Mouse (Mus musculus) kidney, embryonic 15.5 days (tissue): ENCODE measurements around the gene Colec11. TPM values are rescaled to one million over a fixed set of nuclear protein-coding genes. Genes with fewer than 3 reads are reported as not detected.

Experiments used
- ATAC-seq: fragments of 200-750 bp; cut with Nextera tagmentation; replicated peaks from 2 replicates; pipeline ENCODE4 v1.8.0; 2017; ENCODE audit warnings: moderate TSS enrichment; ENCODE audit not compliant: low FRiP score
- H3K27ac ChIP-seq: fragments of 300-500 bp; sonication (generic); 2 replicates; pipeline ENCODE4 v1.5.1; 2015; ENCODE audit warnings: mild to moderate bottlenecking, inconsistent platforms
- H3K27me3 ChIP-seq: fragments of 300-500 bp; sonication (generic); 2 replicates; pipeline ENCODE4 v1.6.1; 2015; ENCODE audit warnings: inconsistent platforms
- H3K36me3 ChIP-seq: fragments of 300-500 bp; sonication (generic); 2 replicates; pipeline ENCODE4 v1.6.1; 2015; ENCODE audit warnings: inconsistent platforms
- H3K4me1 ChIP-seq: fragments of 300-500 bp; sonication (generic); 2 replicates; pipeline ENCODE4 v1.6.1; 2015; ENCODE audit warnings: inconsistent platforms
- H3K4me2 ChIP-seq: fragments of 300-500 bp; sonication (generic); 2 replicates; pipeline ENCODE4 v1.6.1; 2015; ENCODE audit warnings: moderate library complexity, mild to moderate bottlenecking, inconsistent platforms
- H3K4me3 ChIP-seq: fragments of 300-500 bp; sonication (generic); replicated peaks from 2 replicates; pipeline ENCODE4 v1.5.1; 2015; ENCODE audit warnings: mild to moderate bottlenecking, inconsistent platforms
- H3K9ac ChIP-seq: fragments of 300-500 bp; sonication (generic); 2 replicates; pipeline ENCODE4 v1.6.1; 2015; ENCODE audit warnings: mild to moderate bottlenecking, inconsistent platforms
- H3K9me3 ChIP-seq: fragments of 300-500 bp; sonication (generic); replicated peaks from 2 replicates; pipeline ENCODE4 v1.6.1; 2016; ENCODE audit warnings: inconsistent platforms
- WGBS: fragments of 180-500 bp; shearing (Covaris S2); methylation state at CpG from one replicate; pipeline ENCODE4 v1.1.7; 2015; ENCODE audit warnings: mixed read lengths; 5-methylcytosine and 5-hydroxymethylcytosine counted together
- polyA plus RNA-seq: library from polyadenylated mRNA; unstranded; fragments of >200 nt; fragmentation: Nextera tagmentation; extraction: Ambion mirVana; gene quantifications from 2 replicates; pipeline ENCODE4 v1.2.1, GENCODE M21; 2015

The Colec11 gene
- polyA plus RNA-seq, result 3.3 and 4.8 TPM in 2 replicates

- Histone ChIP-seq H3K27ac (peak within 1 kb of the TSS; percentile 19), H3K9ac (no peak within 1 kb of the TSS), H3K4me3 (no peak within 1 kb of the TSS), H3K4me1 (peaks cover 25% of the 10 kb centered on the region), H3K36me3 (peaks cover 4% of the 10 kb centered on the region), H3K4me2 (no peak within 1 kb of the TSS), H3K9me3 (no peaks in the 10 kb centered on the region), H3K27me3 (no peaks in the 10 kb centered on the region)
- ATAC-seq, result no peak; the same call in 1 of the 2 replicates
- WGBS, result 38% methylated on average over 5 of the region's 5 CpGs
Observed at GRCm38 (mm10) chr12:28623195-28623594, at the start of gene Colec11. Colec11 (minus strand) TSS chr12:28623377.

GRCm38 (mm10) chr12:28667287-28667686 lies 44.1 kb upstream of the Colec11 start:
- no peak overlapping the region for H3K27ac ChIP-seq
- H3K4me3 ChIP-seq, result no peak overlapping the region
- no peak overlapping the region for H3K9ac ChIP-seq
- no peak overlapping the region for H3K4me2 ChIP-seq
- ATAC-seq, result no peak
- H3K4me1 ChIP-seq, result peaks cover 16% of the 10 kb centered on the region
- H3K36me3 ChIP-seq, result no peaks in the 10 kb centered on the region
- H3K27me3 ChIP-seq, result no peaks in the 10 kb centered on the region
- no peaks in the 10 kb centered on the region for H3K9me3 ChIP-seq
- WGBS, result 28% methylated on average over 8 of the region's 8 CpGs

GRCm38 (mm10) chr12:28666734-28667133 lies 43.6 kb upstream of the Colec11 start:
- ATAC-seq, result no peak
- no peak overlapping the region for H3K4me3 ChIP-seq

GRCm38 (mm10) chr12:28662628-28663027 lies 39.5 kb upstream of the Colec11 start:
- Histone ChIP-seq H3K9me3 (no peaks in the 10 kb centered on the region), H3K27ac (no peak overlapping the region), H3K4me2 (no peak overlapping the region), H3K27me3 (no peaks in the 10 kb centered on the region), H3K36me3 (peaks cover 37% of the 10 kb centered on the region), H3K4me1 (peaks cover 8% of the 10 kb centered on the region; the same call in 1 of the 2 replicates), H3K9ac (no peak overlapping the region), H3K4me3 (no peak overlapping the region)
- no peak for ATAC-seq
- WGBS, result 88% methylated on average over 4 of the region's 4 CpGs

More at GRCm38 (mm10) chr12:28666734-28667133, 43.6 kb upstream of the Colec11 start:
- Histone ChIP-seq H3K4me1 (peaks cover 13% of the 10 kb centered on the region), H3K9me3 (no peaks in the 10 kb centered on the region), H3K4me2 (no peak overlapping the region), H3K27me3 (no peaks in the 10 kb centered on the region), H3K27ac (no peak overlapping the region), H3K9ac (no peak overlapping the region), H3K36me3 (no peaks in the 10 kb centered on the region)
- 68% methylated on average over 4 of the region's 4 CpGs for WGBS

DNA sequence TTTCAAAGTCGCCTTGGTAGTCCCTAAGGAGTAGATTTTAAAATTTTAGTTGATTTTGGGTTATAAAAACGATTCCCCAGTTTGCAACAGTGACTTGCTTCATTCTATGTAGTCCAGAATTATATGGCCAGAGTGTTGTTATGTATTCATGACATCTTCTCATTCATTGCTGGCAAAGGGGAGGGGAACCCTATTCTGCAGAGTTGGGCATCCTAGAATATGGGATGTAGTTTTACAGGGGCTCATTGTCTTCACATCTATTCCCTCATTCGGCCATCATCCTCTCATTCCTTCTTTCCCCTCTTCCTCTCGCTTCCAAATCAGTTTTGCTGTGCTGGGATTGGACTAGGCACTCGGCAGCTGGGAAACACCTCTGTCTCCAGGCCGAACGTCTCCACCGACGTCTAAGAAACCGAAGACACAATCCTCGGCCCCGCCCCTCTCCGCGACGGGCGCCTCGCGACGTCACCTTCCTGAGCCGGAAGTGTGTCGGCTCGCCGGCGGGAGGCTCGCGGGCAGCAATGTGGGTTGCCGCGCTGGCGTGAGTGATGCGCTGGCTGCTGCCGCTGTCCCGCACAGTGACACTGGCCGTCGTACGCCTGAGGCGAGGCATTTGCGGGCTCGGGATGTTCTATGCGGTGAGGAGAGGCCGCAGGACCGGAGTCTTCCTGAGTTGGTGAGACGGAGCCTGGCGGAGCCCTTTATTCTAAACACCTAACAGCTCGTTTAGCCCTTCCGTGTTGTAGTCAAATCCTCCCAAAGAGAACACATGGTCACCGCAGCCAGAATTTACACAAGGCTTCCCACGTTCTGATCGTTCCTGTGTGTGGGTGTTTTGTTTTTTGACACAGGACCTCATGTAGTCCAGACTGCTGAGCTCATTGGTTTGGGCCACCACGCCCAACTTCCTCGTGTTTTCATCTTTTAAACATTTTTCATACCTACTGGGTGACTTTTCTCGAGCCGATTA lies 26.2 kb upstream of the Colec11 start, which contains the start of gene Rnaseh1:
Rnaseh1 (plus strand) TSS at position 462 of the 970 bp plus-strand sequence.
- no peaks in the 10 kb centered on the region for H3K9me3 ChIP-seq
- H3K4me2 ChIP-seq, result peak within 1 kb of the TSS; percentile 69
- peaks cover 20% of the 10 kb centered on the region for H3K36me3 ChIP-seq
- H3K4me1 ChIP-seq, result peaks cover 10% of the 10 kb centered on the region
- peak; percentile 96 for ATAC-seq
- H3K27me3 ChIP-seq, result 0 out of 2 replicates have a peak, but pooled peaks cover 7% of the 10 kb centered on the region
- H3K4me3 ChIP-seq, result peak within 1 kb of the TSS; percentile 60
- peak within 1 kb of the TSS; percentile 64; the same call in 1 of the 2 replicates for H3K27ac ChIP-seq
- 2% methylated on average over 52 of the region's 52 CpGs for WGBS
- H3K9ac ChIP-seq, result peak within 1 kb of the TSS; percentile 51

DNA sequence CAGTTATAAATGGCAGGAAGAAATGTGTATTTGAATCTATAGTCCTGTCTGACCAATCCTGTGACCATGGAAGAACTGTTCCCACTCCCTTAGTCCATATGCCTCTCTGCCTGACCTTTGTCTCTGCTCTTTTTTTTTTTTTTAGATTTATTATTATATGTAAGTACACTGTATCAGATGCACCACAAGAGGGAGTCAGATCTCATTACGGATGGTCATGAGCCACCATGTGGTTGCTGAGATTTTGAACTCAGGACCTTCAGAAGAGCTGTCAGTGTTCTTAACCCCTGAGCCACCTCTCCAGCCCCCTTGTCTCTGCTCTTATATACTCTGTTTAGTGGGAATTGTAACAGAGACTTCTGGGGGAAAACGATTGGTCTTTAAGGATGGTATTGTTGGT lies 15.6 kb upstream of the Colec11 start:
- 72% methylated on average over 2 of the region's 2 CpGs for WGBS
- no peak overlapping the region for H3K4me2 ChIP-seq

DNA sequence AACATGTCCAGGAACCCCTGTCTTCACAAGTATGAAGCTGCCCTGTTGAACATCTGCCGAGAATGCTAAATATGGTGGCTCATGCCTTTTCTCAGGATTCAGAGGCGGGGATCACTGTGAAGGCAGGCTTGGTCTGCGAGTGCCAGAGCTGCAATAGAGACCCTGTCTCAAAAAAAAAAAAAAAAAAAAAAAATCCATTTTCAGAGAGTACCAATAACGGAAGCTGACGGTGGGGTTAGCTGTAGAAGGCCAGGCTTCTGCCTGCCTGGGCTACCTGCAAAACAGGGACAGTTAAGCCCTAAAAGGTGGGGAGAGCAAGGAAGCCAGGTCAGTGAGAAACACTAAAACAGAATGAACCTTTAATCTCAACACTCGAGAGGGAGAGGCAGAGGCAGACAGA lies 13.4 kb upstream of the Colec11 start:
- Histone ChIP-seq H3K4me1 (peaks cover 18% of the 10 kb centered on the region), H3K4me3 (peak overlapping the region; percentile 88), H3K9me3 (no peaks in the 10 kb centered on the region), H3K36me3 (peaks cover 33% of the 10 kb centered on the region), H3K4me2 (peak overlapping the region; percentile 71), H3K9ac (no peak overlapping the region), H3K27ac (no peak overlapping the region), H3K27me3 (no peaks in the 10 kb centered on the region)
- WGBS, result 92% methylated on average over 6 of the region's 6 CpGs
- ATAC-seq, result no peak

More for the DNA sequence above, 15.6 kb upstream of the Colec11 start:
- no peak overlapping the region for H3K9ac ChIP-seq
- H3K4me1 ChIP-seq, result peaks cover 10% of the 10 kb centered on the region
- no peak for ATAC-seq
- no peaks in the 10 kb centered on the region for H3K9me3 ChIP-seq
- H3K36me3 ChIP-seq, result peaks cover 10% of the 10 kb centered on the region
- no peak overlapping the region for H3K4me3 ChIP-seq
- H3K27ac ChIP-seq, result no peak overlapping the region
- peaks cover 14% of the 10 kb centered on the region; the same call in 1 of the 2 replicates for H3K27me3 ChIP-seq

GRCm38 (mm10) chr12:28635535-28636476 lies 12.6 kb upstream of the Colec11 start, which contains the start of gene Rps7:
Rps7 (minus strand) TSS chr12:28635953.
- peak within 1 kb of the TSS; percentile 88 for H3K4me3 ChIP-seq
- WGBS, result 6% methylated on average over 69 of the region's 69 CpGs
- peak within 1 kb of the TSS; percentile 71 for H3K4me2 ChIP-seq
- H3K4me1 ChIP-seq, result peaks cover 18% of the 10 kb centered on the region
- peaks cover 40% of the 10 kb centered on the region for H3K36me3 ChIP-seq
- H3K9me3 ChIP-seq, result no peaks in the 10 kb centered on the region
- peak; percentile 97 for ATAC-seq
- peak within 1 kb of the TSS; percentile 98 for H3K9ac ChIP-seq
- H3K27me3 ChIP-seq, result no peaks in the 10 kb centered on the region
- H3K27ac ChIP-seq, result peak within 1 kb of the TSS; percentile 89

DNA sequence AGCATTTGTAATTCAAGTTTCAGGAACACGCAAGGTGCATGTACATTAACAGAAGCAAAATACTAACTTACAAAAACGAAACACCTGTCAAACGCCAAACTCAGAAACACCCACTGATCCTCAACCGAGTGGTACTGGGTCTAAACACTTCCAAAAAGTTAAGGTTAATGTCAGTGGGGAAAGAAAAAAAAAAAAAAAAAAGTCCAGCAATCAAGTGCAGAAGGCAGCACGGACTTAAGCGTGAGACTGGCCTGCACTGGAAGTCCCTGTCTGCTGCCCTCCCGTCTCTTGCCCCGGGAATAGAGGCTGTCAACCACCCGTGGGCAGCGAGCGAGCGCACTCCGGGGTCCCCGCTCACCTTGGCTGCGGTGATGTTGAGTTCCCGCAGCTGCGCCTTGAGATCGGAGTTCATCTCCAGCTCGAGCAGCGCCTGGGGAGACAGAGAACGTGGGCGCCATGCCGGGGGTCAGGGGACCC lies 11.9 kb upstream of the Colec11 start:
- no peaks in the 10 kb centered on the region for H3K9me3 ChIP-seq
- ATAC-seq, result peak; percentile 35; the same call in 1 of the 2 replicates

GRCm38 (mm10) chr12:28628436-28628835 lies 5.3 kb upstream of the Colec11 start:
- H3K4me1 ChIP-seq, result peaks cover 4% of the 10 kb centered on the region
- H3K9ac ChIP-seq, result no peak overlapping the region
- no peaks in the 10 kb centered on the region for H3K27me3 ChIP-seq
- no peak overlapping the region for H3K4me2 ChIP-seq
- no peaks in the 10 kb centered on the region for H3K9me3 ChIP-seq
- H3K27ac ChIP-seq, result no peak overlapping the region; the same call in 1 of the 2 replicates
- WGBS, result 96% methylated on average over 2 of the region's 2 CpGs
- peaks cover 56% of the 10 kb centered on the region for H3K36me3 ChIP-seq
- no peak overlapping the region for H3K4me3 ChIP-seq
- ATAC-seq, result no peak

More for the DNA sequence above, 11.9 kb upstream of the Colec11 start:
- H3K4me3 ChIP-seq, result peak overlapping the region; percentile 88
- H3K4me2 ChIP-seq, result peak overlapping the region; percentile 71
- peak overlapping the region; percentile 89 for H3K27ac ChIP-seq
- WGBS, result 1% methylated on average over 23 of the region's 23 CpGs
- peaks cover 47% of the 10 kb centered on the region for H3K36me3 ChIP-seq
- peaks cover 18% of the 10 kb centered on the region for H3K4me1 ChIP-seq
- H3K27me3 ChIP-seq, result no peaks in the 10 kb centered on the region
- peak overlapping the region; percentile 98 for H3K9ac ChIP-seq

- Histone ChIP-seq H3K36me3 (peaks cover 43% of the 10 kb centered on the region), H3K4me2 (no peak overlapping the region), H3K4me3 (no peak overlapping the region), H3K9ac (no peak overlapping the region), H3K4me1 (peaks cover 12% of the 10 kb centered on the region), H3K27me3 (no peaks in the 10 kb centered on the region), H3K27ac (no peak overlapping the region), H3K9me3 (no peaks in the 10 kb centered on the region)
- ATAC-seq, result no peak
- 48% methylated on average over 4 of the region's 4 CpGs for WGBS
Observed at GRCm38 (mm10) chr12:28627092-28627491, 3.9 kb upstream of the Colec11 start.
